Mouse (Mus musculus) induced T-regulatory cell, adult 2 months (primary cell): ENCODE data around the gene Prr27.

Experiments used
- DNase-seq: peaks from one replicate; pipeline ENCODE4 v3.0.0-alpha.2; 2012; ENCODE audit warnings: low read depth

Prr27 gene

DNA sequence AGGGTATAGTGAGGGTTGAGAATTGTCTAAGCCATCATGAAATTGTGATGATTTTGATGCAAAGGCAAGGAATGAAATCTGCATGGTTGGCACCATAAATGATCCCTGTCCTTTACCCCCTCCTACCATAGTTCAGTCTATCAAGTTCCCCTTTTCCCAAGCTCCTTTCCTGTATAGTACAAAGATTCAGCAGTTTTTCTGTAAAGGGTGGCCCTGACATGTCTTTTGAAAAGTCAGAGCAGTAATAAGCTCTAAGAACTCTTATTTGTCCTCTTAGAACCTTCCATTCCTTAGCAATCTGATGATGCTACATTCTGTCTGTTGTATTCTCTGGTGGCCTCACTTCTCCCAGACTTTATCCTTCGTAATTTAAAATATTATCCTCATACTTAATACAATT lies at the start of gene Prr27:
Prr27 (plus strand) TSS at position 301 of the 400 bp plus-strand sequence.
- DNase-seq, result no peak

DNA sequence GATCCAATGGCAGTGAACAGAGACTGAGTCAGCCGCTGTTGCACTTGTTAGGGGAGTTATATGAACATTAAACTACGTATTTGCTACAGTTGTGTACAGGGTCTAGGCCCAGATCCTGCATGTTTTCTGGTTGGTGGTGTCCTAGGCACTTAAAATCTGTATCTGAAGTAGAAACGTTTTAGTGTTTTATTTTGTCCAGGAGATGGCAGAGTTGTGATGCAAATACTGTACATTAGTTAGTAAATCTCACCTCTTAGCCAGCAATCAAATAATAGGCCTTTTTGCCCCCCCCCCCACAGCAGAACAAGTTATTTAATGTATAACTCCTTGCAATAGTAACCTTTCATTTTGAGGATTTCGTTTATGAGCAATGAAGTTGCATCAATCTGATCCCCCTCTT lies 42.8 kb upstream of the Prr27 start:
- no peak for DNase-seq

- no peak for DNase-seq
Measured at GRCm38 (mm10) chr5:87807782-87808181, 17.7 kb upstream of the Prr27 start, which contains the start of gene Csn1s2b. Csn1s2b (plus strand) TSS chr5:87808082.

DNA sequence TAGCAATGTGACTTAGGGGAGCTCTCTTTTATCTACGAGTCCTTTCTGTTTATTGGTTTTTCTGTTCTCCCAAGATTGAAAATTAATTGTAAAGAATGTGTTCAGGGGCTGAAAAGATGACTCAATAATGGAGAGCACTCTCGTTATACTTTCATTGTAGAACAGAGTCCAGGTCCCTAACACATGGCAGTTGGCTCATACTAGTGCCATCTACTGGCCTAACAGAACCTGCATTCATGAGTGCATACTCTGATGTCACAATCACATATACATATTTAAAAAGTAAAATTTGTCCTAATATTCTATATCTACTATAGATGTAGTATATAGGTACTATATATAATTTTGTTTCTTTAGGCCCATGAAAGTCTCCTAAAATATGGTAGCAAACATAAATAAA lies 16.2 kb upstream of the Prr27 start:
- no peak for DNase-seq

GRCm38 (mm10) chr5:87855136-87855716 lies 29.7 kb downstream of the Prr27 start:
- no peak for DNase-seq

- DNase-seq, result no peak
Measured at GRCm38 (mm10) chr5:87870084-87870483, 44.6 kb downstream of the Prr27 start.

GRCm38 (mm10) chr5:87871423-87871822 lies 45.9 kb downstream of the Prr27 start:
- DNase-seq, result peak; percentile 0

DNA sequence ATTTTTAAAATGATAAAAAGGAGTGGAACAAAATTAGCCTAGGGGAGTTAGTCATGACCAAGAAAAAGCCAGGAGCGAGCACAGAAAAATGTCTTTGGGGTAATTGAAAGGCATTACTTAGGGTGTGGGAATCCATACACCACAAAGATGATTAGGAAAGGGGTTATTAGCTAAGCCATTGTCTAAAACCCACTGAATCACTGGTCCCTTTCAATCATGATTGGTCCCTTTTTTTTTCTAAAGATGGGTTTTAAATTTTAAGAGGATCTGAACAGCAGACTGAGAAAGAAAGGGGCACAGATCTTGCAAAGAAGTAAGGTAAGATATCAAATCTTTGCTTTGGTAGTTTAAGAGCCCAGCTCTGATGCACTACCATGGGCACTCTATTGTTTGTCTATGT lies 59.2 kb downstream of the Prr27 start, which contains the start of gene Odam:
Odam (plus strand) TSS at position 301 of the 400 bp plus-strand sequence.
- no peak for DNase-seq
